Mouse (Mus musculus): Measurements from ENCODE around the gene Cks2.
A peak's percentile ranks its signal among the peaks of the same experiment; 100 is the strongest.
"Not testable (repeated sequence)": the region's sequence is repeated elsewhere in the genome, so short reads cannot be mapped to it uniquely, and the experiment has no call there.

The Cks2 gene

DNA sequence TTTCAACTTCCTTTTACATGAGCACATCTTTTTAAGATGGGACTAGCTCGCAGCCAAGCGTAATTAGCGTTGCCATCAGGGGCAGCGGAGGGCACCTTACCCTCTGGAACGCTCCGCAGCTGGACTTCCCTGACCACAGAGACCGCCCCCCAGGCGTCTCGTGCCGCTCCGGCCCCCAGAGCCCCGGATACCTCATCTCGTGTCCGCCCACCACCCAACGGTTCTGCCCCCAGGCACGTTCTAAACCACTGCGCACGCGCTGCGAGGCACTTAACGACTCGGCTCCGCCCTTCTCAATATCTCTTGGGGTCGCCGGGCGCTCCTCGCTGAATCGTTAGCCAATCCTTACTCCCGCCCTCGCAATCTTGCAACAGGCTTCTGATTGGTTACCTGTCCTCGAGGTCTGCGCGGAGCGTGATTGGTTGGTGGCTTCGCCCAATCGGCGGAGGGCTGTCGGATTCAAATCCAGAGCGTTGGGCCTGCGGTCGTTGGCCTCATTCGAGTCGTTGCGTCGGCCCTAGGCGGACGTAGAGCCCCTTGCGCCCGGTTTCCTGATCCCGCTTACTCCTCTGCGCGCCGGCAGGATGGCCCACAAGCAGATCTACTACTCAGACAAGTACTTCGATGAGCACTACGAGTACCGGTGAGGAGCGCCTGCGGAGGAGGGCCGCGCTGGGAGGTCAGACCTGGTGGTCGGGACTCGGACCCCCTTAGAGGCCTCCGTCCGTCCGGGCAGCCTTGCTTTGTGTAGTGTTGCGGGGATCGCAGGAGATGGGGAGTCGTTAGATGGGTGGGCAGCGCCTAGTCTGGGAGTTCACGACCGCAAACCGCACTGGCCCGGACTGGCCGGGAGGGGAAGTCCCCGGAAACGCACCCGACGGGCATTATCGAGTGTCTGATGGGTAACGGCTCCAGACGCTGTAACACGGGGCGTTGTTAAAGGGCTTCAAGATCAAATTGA is at the start of gene Cks2:
Cks2 (plus strand) TSS at position 404 of the 961 bp plus-strand sequence.
- DNase-seq (ENCODE audit: low read depth), result peak; percentile 100

DNA sequence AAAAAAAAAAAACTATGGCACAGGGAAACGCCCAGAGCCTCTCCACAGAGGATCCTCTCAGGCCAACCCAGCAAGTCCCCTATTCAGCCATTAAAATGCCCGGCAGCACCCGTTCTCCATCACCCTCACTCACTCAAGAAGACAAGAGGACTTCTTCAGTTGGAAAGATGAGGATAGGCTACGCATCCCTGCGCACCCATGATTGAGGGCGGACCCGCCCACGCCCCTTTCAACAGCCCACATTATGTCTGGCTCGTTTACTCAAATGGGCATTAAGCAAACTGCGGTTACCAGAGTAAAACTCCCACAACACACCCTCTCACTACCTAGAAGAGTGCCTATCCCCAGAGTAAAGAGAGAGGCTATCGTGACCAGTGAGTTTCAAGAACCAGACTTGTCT is 49.6 kb upstream of the Cks2 start:
- no peak for DNase-seq (ENCODE audit: low read depth)

DNA sequence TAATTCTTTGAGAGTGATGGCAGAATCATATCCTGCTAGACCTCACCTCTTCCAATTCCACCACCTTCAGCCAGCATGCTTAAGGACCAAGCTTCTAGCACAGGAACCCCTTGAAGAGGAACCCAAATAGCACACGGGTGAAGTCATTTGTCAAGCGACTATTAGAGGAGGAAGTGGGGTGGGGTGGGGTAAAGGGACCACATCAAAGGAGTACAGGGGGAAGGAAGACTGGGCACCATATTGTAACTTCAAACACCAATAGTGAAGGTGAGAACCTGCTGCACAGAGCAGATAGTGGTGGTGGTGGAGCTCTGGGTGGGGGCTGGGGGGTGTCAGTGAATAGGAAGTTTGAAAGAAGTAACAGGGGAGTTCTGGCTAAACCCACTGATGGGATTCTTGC is 47.0 kb upstream of the Cks2 start:
- peak; percentile 48 for DNase-seq (ENCODE audit: low read depth)

DNA sequence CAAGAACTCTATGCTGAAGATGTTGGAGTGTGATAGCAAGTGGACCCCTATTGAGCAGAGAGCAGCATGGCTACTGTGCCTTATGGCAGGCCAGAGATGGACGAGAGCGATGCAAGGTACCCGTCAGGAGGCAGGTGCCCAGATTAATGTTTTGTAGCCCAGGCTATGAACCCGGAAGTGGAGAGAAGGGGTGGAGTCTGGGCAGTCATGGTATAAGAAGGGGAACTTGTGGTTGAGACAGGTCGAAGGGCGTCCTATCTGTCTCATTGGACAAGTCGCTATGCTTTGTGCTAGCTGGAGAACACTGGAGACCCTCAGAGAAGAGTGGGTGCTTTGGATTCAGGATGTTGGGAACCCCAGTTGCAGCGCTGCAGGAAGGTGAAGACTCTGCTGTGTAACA is 44.9 kb upstream of the Cks2 start:
- no peak for DNase-seq (ENCODE audit: low read depth)

DNA sequence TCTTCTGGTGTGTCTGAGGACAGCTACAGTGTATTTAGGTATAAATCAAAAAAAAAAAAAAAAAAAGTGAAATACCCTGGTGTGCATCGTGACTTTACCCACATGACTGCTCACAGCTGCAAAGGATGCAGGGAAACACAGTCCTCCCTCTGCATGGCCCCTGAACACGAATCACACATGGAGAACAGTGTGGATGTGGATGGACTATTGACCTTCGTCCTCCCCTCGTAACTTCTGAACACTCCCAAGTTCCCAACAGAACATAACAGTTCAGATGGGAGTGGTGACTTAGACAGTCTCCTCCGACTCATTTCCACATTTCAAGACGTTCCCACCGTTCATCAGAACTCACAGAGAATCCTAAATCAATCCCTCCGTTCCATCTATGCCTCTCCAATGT is 42.3 kb upstream of the Cks2 start:
- DNase-seq (ENCODE audit: low read depth), result no peak

- DNase-seq (ENCODE audit: low read depth), result no peak
These were observed 41.7 kb upstream of the Cks2 start for GRCm38 (mm10) chr13:51603221-51603893.

GRCm38 (mm10) chr13:51603894-51604244 is 41.2 kb upstream of the Cks2 start:
- DNase-seq (ENCODE audit: low read depth), result no peak

DNA sequence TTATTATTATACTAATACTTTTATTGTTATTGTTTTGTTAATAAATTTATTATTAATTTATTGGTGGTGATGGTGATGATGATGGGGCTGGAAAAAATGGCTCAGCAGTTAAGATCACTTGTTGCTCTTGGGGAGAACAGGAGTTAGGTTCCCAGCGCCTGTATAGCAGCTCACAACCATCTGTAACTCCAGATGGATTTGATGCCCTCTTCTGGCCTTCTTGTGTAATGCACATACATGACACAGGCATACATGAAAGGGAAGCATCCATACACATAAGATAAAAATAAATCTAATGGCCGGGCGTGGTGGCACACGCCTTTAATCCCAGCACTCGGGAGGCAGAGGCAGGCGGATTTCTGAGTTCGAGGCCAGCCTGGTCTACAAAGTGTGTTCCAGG is 35.8 kb upstream of the Cks2 start:
- DNase-seq (ENCODE audit: low read depth), result peak; percentile 31

DNA sequence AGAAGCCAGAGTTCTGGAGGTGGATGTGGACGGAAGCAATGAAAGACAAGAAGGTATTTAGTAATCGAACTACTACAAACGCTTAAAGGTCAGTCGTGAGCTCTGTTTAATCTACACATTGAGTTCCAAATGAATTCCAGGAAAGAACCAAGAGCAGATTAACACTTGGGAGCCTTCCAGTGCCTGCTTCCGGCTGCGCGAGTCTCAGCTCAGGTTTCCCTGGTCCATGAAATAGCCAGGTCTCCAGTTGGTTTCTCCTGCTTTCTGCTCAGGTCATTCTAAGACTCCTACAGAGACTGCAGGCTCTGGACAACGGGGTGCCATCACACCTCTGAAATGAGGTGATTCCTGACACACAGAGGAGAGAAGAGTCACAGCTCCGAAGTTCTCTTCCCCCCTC is 34.0 kb upstream of the Cks2 start:
- no peak for DNase-seq (ENCODE audit: low read depth)

GRCm38 (mm10) chr13:51611500-51611899 is 33.5 kb upstream of the Cks2 start:
- DNase-seq (ENCODE audit: low read depth), result no peak

DNA sequence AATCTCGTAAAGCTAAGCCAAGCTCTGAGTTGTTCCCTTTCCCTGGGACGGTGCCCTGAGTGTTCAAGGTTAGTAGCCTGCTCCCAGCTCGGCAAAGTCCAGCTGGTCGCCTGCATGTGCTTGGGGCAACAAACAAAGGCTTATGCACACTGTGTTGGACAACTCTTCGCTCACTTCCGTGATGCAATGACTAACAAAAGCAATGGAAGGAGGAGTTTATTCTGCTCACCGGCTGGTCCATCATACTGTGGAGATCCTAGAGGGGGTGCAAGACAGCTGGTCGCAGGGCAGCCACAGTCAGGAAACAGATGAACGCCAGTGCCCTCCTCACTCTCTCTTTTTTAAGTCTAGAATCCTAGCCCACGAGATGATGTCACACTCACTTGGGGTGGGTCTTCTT is 29.2 kb upstream of the Cks2 start:
- DNase-seq (ENCODE audit: low read depth), result peak; percentile 41

DNA sequence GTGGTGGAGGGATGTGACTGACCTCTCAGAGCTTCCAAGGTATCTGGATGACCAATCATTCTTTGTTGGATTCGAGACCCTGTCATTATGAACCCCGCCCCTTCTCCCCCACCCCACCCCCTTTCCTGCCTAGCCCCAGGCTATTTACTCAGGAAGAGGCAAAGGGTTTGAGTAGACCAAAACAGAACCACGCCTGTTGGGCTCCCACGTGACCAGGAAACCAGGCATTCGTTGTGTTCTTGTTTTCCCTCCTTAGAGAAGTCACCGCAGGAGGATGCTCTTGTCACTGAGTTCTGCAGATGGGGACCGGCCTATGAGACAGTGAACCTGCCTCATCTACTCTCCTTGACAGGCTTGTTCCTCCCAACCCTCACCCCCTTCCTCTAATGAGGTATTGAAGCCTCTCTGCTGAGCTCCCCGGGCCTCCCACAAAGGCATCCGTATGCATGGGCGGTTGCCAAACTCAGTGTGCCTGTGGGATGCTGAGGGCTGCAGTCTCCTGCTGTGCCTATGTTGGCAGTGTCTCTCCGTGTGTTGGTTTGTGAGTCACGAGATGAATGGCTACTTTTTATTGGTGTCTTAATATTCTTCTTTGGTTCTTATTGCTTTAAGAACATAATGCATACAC is 28.5 kb upstream of the Cks2 start:
- DNase-seq (ENCODE audit: low read depth), result peak; percentile 48

- no peak for DNase-seq (ENCODE audit: low read depth)
These were observed 27.7 kb upstream of the Cks2 start for GRCm38 (mm10) chr13:51617306-51617705.

DNA sequence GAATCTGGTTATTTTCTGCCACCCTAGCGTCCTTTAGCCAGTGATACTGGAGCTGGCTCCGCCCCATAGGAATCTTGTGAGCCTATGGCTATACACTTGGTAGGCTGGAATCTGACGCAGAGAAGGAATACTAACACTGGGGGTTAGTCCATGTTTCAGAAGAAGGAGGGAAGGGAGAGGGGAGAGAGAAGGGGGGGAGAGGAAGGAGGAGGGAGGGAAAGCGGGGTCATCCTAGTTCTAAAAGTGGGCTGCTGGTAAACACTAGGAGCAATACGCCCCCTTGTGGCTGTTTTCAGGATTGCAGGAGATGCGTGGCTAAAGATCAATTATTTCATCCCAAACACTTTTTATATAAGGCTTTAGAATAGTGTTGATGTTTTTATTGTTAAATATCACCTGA is 27.2 kb upstream of the Cks2 start:
- DNase-seq (ENCODE audit: low read depth), result peak; percentile 83

- DNase-seq (ENCODE audit: low read depth), result peak; percentile 44
These were observed 26.4 kb upstream of the Cks2 start for GRCm38 (mm10) chr13:51618602-51619001.

GRCm38 (mm10) chr13:51622626-51623025 is 22.4 kb upstream of the Cks2 start:
- no peak for DNase-seq (ENCODE audit: low read depth)

- DNase-seq (ENCODE audit: low read depth), result no peak
These were observed 21.4 kb upstream of the Cks2 start for GRCm38 (mm10) chr13:51623678-51624077.

GRCm38 (mm10) chr13:51628273-51628848 is 16.7 kb upstream of the Cks2 start:
- DNase-seq (ENCODE audit: low read depth), result no peak

DNA sequence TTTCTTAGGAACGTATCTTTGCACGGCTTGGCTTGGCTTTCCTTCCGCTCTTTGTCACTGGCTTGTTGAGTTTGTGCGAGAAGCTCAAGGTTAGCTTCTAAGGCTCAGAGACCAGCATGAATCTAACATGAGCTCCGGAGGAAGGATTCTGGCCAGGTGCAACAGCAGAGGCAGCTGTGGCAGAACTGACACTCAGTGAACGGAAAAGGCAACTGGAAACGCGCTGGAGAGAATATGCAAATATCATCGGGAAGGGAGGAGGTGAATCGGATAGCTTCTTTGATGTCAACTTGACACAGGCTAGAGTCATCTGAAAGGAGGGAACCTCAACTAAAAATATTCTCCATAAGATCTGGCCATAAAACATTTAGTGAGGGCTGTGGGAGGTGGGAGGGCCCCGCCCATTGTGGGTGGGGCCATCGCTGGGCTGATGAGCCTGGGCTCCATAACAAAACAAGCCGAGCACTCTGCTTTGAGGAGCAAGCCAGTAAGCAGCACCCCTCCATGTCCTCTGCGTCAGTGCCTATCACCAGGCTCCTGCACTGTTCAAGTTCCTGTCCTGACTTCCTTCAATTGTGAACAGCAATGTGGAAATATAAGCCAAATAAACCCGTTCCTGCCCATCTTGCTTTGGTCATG is 13.6 kb upstream of the Cks2 start:
- no peak for DNase-seq (ENCODE audit: low read depth)

GRCm38 (mm10) chr13:51632560-51633218 is 12.3 kb upstream of the Cks2 start:
- no peak for DNase-seq (ENCODE audit: low read depth)

DNA sequence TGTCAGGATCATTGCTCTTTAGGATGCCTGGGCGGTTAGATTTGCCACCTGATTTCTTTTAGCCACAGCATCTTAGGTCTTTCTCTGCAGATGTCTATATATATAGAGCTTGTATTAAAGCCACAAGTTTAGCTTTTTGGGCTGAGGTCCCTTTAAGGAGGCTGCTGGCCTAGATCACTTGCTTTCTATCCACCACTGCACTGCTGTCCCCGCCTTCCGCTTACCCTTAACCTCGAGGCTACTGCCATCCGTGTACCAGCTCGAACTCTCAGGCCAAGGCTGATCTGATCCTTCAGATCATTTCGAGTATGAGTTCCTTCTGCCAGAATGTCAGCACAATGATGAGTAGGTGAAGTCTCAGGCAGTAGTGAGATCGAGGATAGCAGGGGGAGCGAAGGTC is 9.6 kb upstream of the Cks2 start:
- DNase-seq (ENCODE audit: low read depth), result not testable (repeated sequence)

GRCm38 (mm10) chr13:51638958-51639357 is 6.1 kb upstream of the Cks2 start:
- DNase-seq (ENCODE audit: low read depth), result peak; percentile 79
